Comparison of ENCODE assay signal across 27 mouse cellular contexts in the genomic region with DNA sequence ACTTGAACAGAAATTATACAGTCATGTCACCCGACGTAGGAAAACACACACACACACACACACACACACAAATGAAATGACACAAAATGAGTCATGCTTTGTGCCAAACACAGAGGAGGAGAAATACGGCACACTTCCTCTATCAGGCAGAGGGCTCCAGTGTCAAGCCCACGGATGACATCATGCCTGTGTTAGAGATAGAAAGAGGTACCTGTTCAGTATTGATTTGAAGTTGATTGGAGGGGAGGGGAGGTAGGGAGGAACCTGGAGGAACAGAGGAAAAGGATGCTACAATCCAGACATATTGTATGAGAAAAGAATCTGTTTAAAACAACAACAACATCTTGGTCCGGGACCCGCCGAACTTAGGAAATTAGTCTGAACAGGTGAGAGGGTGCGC.
"Had no signal": no experiment of that assay in that cellular context is flagged by ENCODE, and none has a peak within 500 bp of the region (broad histone marks: within the 10 kb centered on the region; RNA-seq: fewer than 3 reads in every experiment).

No protein-coding gene starts in this region.

- H3K27ac ChIP-seq: heart, adult 2 months; heart, embryonic 13.5 days; heart, embryonic 15.5 days; hindbrain, embryonic 10.5 days; hindbrain, embryonic 12.5 days; hindbrain, embryonic 14.5 days; hindbrain, postnatal 0 days; intestine, embryonic 15.5 days; layer of hippocampus, adult 2 months; left cerebral cortex, adult 2 months; limb, embryonic 10.5 days; limb, embryonic 12.5 days; liver, embryonic 13.5 days; liver, embryonic 15.5 days had no signal

- ATAC-seq: hindbrain, postnatal 0 days; intestine, embryonic 15.5 days; intestine, postnatal 0 days had no signal

- DNase-seq: gastrocnemius, postnatal 14 days; gastrocnemius, postnatal 36 days; heart, adult 11 months; heart, adult 2 months; heart, postnatal 4 days; kidney, adult 18-20 months; kidney, adult 8-10 months; kidney, postnatal 10 days; kidney, postnatal 25 days; kidney, postnatal 4 days; liver; liver, embryonic 13.5 days had no signal

- H3K9me3 ChIP-seq: heart, embryonic 13.5 days; heart, embryonic 15.5 days; hindbrain, embryonic 10.5 days; hindbrain, embryonic 12.5 days; intestine, embryonic 15.5 days; limb, embryonic 10.5 days; limb, embryonic 12.5 days; liver, embryonic 13.5 days; liver, embryonic 15.5 days had no signal

- H3K4me3 ChIP-seq: heart, adult 2 months; heart, embryonic 13.5 days; heart, embryonic 15.5 days; hindbrain, embryonic 10.5 days; hindbrain, embryonic 12.5 days; intestine, embryonic 15.5 days; layer of hippocampus, adult 2 months; left cerebral cortex, adult 2 months; limb, embryonic 10.5 days; limb, embryonic 12.5 days; liver, embryonic 13.5 days; liver, embryonic 15.5 days had no signal

- H3K9ac ChIP-seq: heart, embryonic 13.5 days; heart, embryonic 15.5 days; hindbrain, embryonic 12.5 days; hindbrain, embryonic 14.5 days; intestine, embryonic 15.5 days; limb, embryonic 12.5 days; liver, embryonic 13.5 days; liver, embryonic 15.5 days had no signal

- H3K4me2 ChIP-seq: heart, embryonic 11.5 days; heart, embryonic 13.5 days; heart, embryonic 15.5 days; hindbrain, embryonic 12.5 days; hindbrain, embryonic 14.5 days; intestine, embryonic 15.5 days; limb, embryonic 12.5 days; liver, embryonic 11.5 days; liver, embryonic 13.5 days; liver, embryonic 15.5 days had no signal

- H3K4me1 ChIP-seq: heart, embryonic 13.5 days; heart, embryonic 15.5 days; hindbrain, embryonic 10.5 days; hindbrain, embryonic 12.5 days; intestine, embryonic 15.5 days; limb, embryonic 10.5 days; limb, embryonic 12.5 days; liver, embryonic 13.5 days; liver, embryonic 15.5 days had no signal

- H3K27me3 ChIP-seq: heart, embryonic 13.5 days; heart, embryonic 15.5 days; hindbrain, embryonic 12.5 days; intestine, embryonic 15.5 days; limb, embryonic 12.5 days; liver, embryonic 13.5 days; liver, embryonic 15.5 days had no signal

- H3K36me3 ChIP-seq: heart, embryonic 13.5 days; heart, embryonic 15.5 days; hindbrain, embryonic 10.5 days; hindbrain, embryonic 12.5 days; intestine, embryonic 15.5 days; limb, embryonic 10.5 days; limb, embryonic 12.5 days; liver, embryonic 13.5 days; liver, embryonic 15.5 days had no signal
